Mouse (Mus musculus): ENCODE results near the gene Olfr31.

Olfr31 gene

DNA sequence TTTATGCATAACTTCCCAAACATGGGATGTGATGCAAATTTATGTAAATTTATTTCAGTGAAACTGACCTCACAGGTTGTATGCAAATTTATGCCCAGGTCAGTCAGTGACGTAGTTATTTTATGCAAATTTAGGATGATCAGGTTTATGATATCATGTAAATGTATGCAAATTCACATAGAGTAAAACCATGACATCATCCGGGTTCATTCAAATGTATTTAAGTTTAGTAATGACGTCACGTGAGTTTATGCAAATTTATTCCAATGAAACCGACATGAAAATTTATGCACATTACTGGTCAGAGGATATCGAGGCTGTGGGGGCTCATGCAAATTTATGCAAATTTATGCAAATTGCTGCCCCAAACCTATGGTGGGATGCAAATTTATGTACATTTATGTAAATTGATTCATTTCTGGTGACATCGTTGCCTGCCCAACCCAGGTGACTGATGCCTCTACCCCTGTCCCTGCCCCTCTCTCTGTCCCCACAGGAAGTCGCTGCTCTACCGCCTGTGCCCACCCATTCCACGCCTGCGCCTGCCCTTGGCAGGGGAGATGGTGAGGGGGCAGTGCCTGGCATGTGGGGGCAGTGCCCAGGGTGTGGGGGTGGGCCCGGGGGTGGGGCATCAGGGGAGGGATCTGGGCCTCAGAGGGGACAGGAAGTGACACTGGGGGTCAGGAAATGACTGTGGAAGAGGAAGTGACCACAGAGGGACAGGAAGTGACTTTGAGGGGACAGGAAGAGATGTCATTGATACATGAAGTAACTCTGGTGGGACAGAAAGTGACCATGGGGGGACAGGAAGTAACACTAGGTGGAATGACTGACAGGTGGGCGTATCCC lies 32.1 kb downstream of the Olfr31 start:
- DNase-seq: no peak

DNA sequence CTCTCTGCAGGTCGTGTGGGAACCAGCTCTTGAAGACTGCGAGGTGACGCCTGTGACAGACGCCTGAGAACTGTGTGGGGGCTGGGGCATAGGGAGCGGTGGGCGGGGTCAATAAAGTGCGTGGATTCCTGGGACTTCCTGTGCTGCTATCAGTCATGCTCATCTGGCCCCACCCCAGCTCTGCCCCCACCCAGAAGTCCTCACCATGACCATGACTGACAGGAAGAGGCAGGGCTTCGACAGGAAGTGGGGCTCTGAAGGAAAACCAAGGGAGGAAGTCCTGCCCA lies 32.7 kb downstream of the Olfr31 start:
- no peak for DNase-seq
